Mouse (Mus musculus) midbrain, embryonic 16.5 days (tissue): ENCODE measurements around the gene Dnah2. TPM values are rescaled to one million over a fixed set of nuclear protein-coding genes. Genes with fewer than 3 reads are reported as not detected.
"Not testable (repeated sequence)": the region's sequence is repeated elsewhere in the genome, so short reads cannot be mapped to it uniquely, and the experiment has no call there.

Experiments
- ATAC-seq: fragments of 200-750 bp; cut with Nextera tagmentation; 2 replicates; pipeline ENCODE4 v1.8.0; 2017; ENCODE audit warnings: moderate TSS enrichment
- H3K27ac ChIP-seq: fragments of 300-500 bp; sonication (generic); 2 replicates; pipeline ENCODE4 v1.5.1; 2014; ENCODE audit warnings: mild to moderate bottlenecking, low read length, mixed read lengths
- H3K27me3 ChIP-seq: fragments of 300-500 bp; sonication (generic); 2 replicates; pipeline ENCODE4 v1.6.1; 2014; ENCODE audit warnings: low read depth, low read length, mixed read lengths; ENCODE audit not compliant: control insufficient read depth, insufficient read depth
- H3K36me3 ChIP-seq: fragments of 300-500 bp; sonication (generic); 2 replicates; pipeline ENCODE4 v1.6.1; 2014; ENCODE audit warnings: mild to moderate bottlenecking, low read length, moderate library complexity, mixed read lengths; ENCODE audit not compliant: control insufficient read depth, insufficient read depth
- H3K4me1 ChIP-seq: fragments of 300-500 bp; sonication (generic); 2 replicates; pipeline ENCODE4 v1.6.1; 2014; ENCODE audit warnings: mild to moderate bottlenecking, low read length, mixed read lengths; ENCODE audit not compliant: control insufficient read depth, insufficient read depth
- H3K4me2 ChIP-seq: fragments of 300-500 bp; sonication (generic); 2 replicates; pipeline ENCODE4 v1.6.1; 2014; ENCODE audit warnings: mild to moderate bottlenecking, low read length, mixed read lengths
- H3K4me3 ChIP-seq: fragments of 300-500 bp; sonication (generic); 2 replicates; pipeline ENCODE4 v1.5.1; 2014; ENCODE audit warnings: low read depth, mild to moderate bottlenecking, low read length, moderate library complexity, mixed read lengths
- H3K9ac ChIP-seq: fragments of 300-500 bp; sonication (generic); 2 replicates; pipeline ENCODE4 v1.6.1; 2014; ENCODE audit warnings: low read depth, low read length, mixed read lengths
- H3K9me3 ChIP-seq: fragments of 300-500 bp; sonication (generic); replicated peaks from 2 replicates; pipeline ENCODE4 v1.6.1; 2014; ENCODE audit warnings: mild to moderate bottlenecking, low read length, mixed read lengths; ENCODE audit not compliant: control insufficient read depth, poor library complexity, severe bottlenecking
- WGBS: fragments of 180-500 bp; shearing (Covaris S2); extraction: QIAGEN DNeasy Blood & Tissue Kit; methylation state at CpG from one replicate; pipeline ENCODE4 v1.1.7; 2014; 5-methylcytosine and 5-hydroxymethylcytosine counted together
- polyA plus RNA-seq: library from polyadenylated mRNA; unstranded; fragments of >200 nt; fragmentation: Nextera tagmentation; extraction: Ambion mirVana; gene quantifications from 2 replicates; pipeline ENCODE4 v1.2.1, GENCODE M21; 2015

Gene Dnah2
- polyA plus RNA-seq, 1 experiment from 2014 or later = 5.1 TPM

- Histone ChIP-seq H3K9me3 (no peaks in the 10 kb centered on the region), H3K4me3 (peak overlapping the region; percentile 74), H3K36me3 (peaks cover 11% of the 10 kb centered on the region), H3K4me1 (peaks cover 11% of the 10 kb centered on the region), H3K4me2 (peak overlapping the region; percentile 81), H3K9ac (peak overlapping the region; percentile 77), H3K27ac (peak overlapping the region; percentile 99), H3K27me3 (no peaks in the 10 kb centered on the region)
- ATAC-seq = peak; percentile 92
- WGBS = under 1% methylated on average over 43 of the region's 48 CpGs
Measured at GRCm38 (mm10) chr11:69395634-69396373, 153.1 kb downstream of the Dnah2 start.

- peak; percentile 84 for ATAC-seq
- peak within 1 kb of the TSS; percentile 74 for H3K4me3 ChIP-seq
- H3K9ac ChIP-seq = peak within 1 kb of the TSS; percentile 77
- peaks cover 11% of the 10 kb centered on the region for H3K4me1 ChIP-seq
- H3K27ac ChIP-seq = peak within 1 kb of the TSS; percentile 99
- peak within 1 kb of the TSS; percentile 81 for H3K4me2 ChIP-seq
- 0% methylated on average over 24 of the region's 24 CpGs for WGBS
- H3K9me3 ChIP-seq, H3K27me3 ChIP-seq, H3K36me3 ChIP-seq: not testable (repeated sequence)
Measured at GRCm38 (mm10) chr11:69395235-69395633, 153.7 kb downstream of the Dnah2 start, which contains the start of the genes Naa38 and Cyb5d1. TSS of gene Naa38 (plus strand) at chr11:69395487. TSS of gene Cyb5d1 (minus strand) at chr11:69395631.

GRCm38 (mm10) chr11:69394591-69395167, 154.2 kb downstream of the Dnah2 start:
- peak; percentile 26 for ATAC-seq
- Histone ChIP-seq H3K4me2 (peak overlapping the region; percentile 81), H3K4me1 (peaks cover 11% of the 10 kb centered on the region), H3K27ac (peak overlapping the region; percentile 99), H3K4me3 (peak overlapping the region; percentile 74), H3K9ac (peak overlapping the region; percentile 59)
- H3K27me3 ChIP-seq, H3K36me3 ChIP-seq, H3K9me3 ChIP-seq: not testable (repeated sequence)
- 1% methylated on average over 31 of the region's 31 CpGs for WGBS

GRCm38 (mm10) chr11:69390400-69391034, 158.4 kb downstream of the Dnah2 start:
- Histone ChIP-seq H3K36me3 (no peaks in the 10 kb centered on the region), H3K4me2 (no peak overlapping the region), H3K9me3 (no peaks in the 10 kb centered on the region), H3K4me3 (no peak overlapping the region), H3K27me3 (no peaks in the 10 kb centered on the region), H3K27ac (no peak overlapping the region), H3K4me1 (peaks cover 5% of the 10 kb centered on the region), H3K9ac (no peak overlapping the region)
- 51% methylated on average over 10 of the region's 10 CpGs for WGBS
- no peak for ATAC-seq

GRCm38 (mm10) chr11:69389531-69390399, 159.1 kb downstream of the Dnah2 start:
- ATAC-seq = no peak
- Histone ChIP-seq H3K36me3 (no peaks in the 10 kb centered on the region), H3K9me3 (no peaks in the 10 kb centered on the region), H3K27me3 (no peaks in the 10 kb centered on the region), H3K4me1 (peaks cover 5% of the 10 kb centered on the region), H3K4me3 (no peak overlapping the region), H3K9ac (no peak overlapping the region), H3K27ac (no peak overlapping the region), H3K4me2 (no peak overlapping the region)
- WGBS = 61% methylated on average over 14 of the region's 14 CpGs

GRCm38 (mm10) chr11:69388680-69389079, 160.2 kb downstream of the Dnah2 start:
- WGBS = 98% methylated on average over 4 of the region's 4 CpGs
- ATAC-seq = no peak
- Histone ChIP-seq H3K9ac (no peak overlapping the region), H3K27me3 (no peaks in the 10 kb centered on the region), H3K4me3 (no peak overlapping the region), H3K4me1 (no peaks in the 10 kb centered on the region), H3K9me3 (no peaks in the 10 kb centered on the region), H3K36me3 (no peaks in the 10 kb centered on the region), H3K4me2 (no peak overlapping the region), H3K27ac (no peak overlapping the region)

GRCm38 (mm10) chr11:69386758-69387157, 162.2 kb downstream of the Dnah2 start:
- no peak overlapping the region for H3K9ac ChIP-seq
- WGBS = 79% methylated on average over 7 of the region's 7 CpGs
- no peaks in the 10 kb centered on the region for H3K27me3 ChIP-seq
- no peaks in the 10 kb centered on the region for H3K36me3 ChIP-seq
- H3K27ac ChIP-seq = no peak overlapping the region
- ATAC-seq = no peak
- H3K4me2 ChIP-seq = no peak overlapping the region
- no peak overlapping the region for H3K4me3 ChIP-seq
- H3K4me1 ChIP-seq = no peaks in the 10 kb centered on the region
- H3K9me3 ChIP-seq = no peaks in the 10 kb centered on the region

GRCm38 (mm10) chr11:69384979-69385378, 163.9 kb downstream of the Dnah2 start:
- no peak for ATAC-seq
- H3K4me2 ChIP-seq = no peak overlapping the region
- no peaks in the 10 kb centered on the region for H3K36me3 ChIP-seq
- H3K27ac ChIP-seq = no peak overlapping the region
- H3K9me3 ChIP-seq = no peaks in the 10 kb centered on the region
- no peaks in the 10 kb centered on the region for H3K27me3 ChIP-seq
- H3K4me1 ChIP-seq = no peaks in the 10 kb centered on the region
- no peak overlapping the region for H3K4me3 ChIP-seq
- 85% methylated on average over 6 of the region's 6 CpGs for WGBS
- no peak overlapping the region for H3K9ac ChIP-seq
